Mouse (Mus musculus) small intestine, adult 2 months (tissue): Measurements from ENCODE around the gene Ppp2r2c.

ENCODE experiments used
- CTCF ChIP-seq: fragments of 200-500 bp; IDR thresholded peaks from 2 replicates; pipeline ENCODE4 v1.5.1; 2012; ENCODE audit warnings: low read depth, mild to moderate bottlenecking, control low read depth, inconsistent platforms, low read length, moderate library complexity, mixed read lengths; ENCODE audit not compliant: insufficient replicate concordance, insufficient read length; ENCODE audit errors: extremely low read depth
- POLR2A ChIP-seq: fragments of 200-500 bp; IDR thresholded peaks from 2 replicates; pipeline ENCODE4 v1.6.1; 2012; ENCODE audit warnings: low read depth, mild to moderate bottlenecking, control low read depth, inconsistent platforms, low read length, moderate library complexity

DNA sequence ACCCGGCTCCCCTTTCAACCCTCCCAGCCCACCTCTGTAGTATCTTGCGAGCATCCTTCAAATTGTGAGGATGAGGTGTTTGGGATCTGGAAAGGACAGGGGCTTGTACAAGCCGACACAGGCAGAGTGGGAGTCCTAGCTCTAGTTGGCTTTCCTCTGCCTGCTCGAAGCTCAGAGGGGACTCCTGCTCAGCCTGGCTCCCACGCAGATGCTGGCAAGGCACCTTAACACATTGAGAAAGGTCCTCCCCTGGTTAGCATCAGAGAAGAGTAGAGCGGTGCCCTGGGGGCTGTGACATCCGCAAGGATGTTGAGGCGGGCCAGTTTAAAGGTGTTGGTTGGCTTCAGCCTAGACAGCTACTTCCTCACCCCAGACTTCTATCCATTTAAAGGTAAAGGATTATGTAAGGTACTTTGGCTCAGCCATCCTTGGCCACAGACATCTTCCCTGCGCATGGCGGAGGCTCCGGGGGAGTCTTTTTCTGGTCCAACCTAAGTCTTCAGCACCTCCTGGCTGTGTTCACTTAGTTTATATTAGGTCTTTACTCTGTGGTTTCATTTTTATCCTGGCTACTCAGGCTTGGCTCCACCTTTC, 43.5 kb downstream of the Ppp2r2c start:
- TF ChIP-seq CTCF (no peak), POLR2A (no peak)
